Mouse (Mus musculus): ENCODE measurements around the gene Ogdh. TPM values are rescaled to one million over a fixed set of nuclear protein-coding genes. Genes with fewer than 3 reads are reported as not detected.
A peak's percentile ranks its signal among the peaks of the same experiment; 100 is the strongest.
"Not testable (repeated sequence)": the region's sequence is repeated elsewhere in the genome, so short reads cannot be mapped to it uniquely, and the experiment has no call there.

Gene Ogdh
- polyA plus RNA-seq, 1 experiment, result 154 TPM

GRCm38 (mm10) chr11:6348681-6349200, 57.3 kb downstream of the Ogdh start:
- H3K4me1 ChIP-seq (ENCODE audit: control insufficient read depth, insufficient read depth, low read length), result no peaks in the 10 kb centered on the region
- TF ChIP-seq CTCF (IDR thresholded peaks at IDR 0.05; ENCODE audit: extremely low read depth, insufficient read depth, low read length), result no peak
- TF ChIP-seq POLR2A (IDR thresholded peaks at IDR 0.05; ENCODE audit: extremely low read depth, insufficient read depth, low read length), result no peak
- H3K27ac ChIP-seq (ENCODE audit: insufficient read depth, low read length), result no peak overlapping the region
- H3K4me3 ChIP-seq (ENCODE audit: insufficient read depth, low read length), result no peak overlapping the region

- Histone ChIP-seq H3K4me1 (ENCODE audit: control insufficient read depth, insufficient read depth, low read length) (no peaks in the 10 kb centered on the region), H3K27ac (ENCODE audit: insufficient read depth, low read length) (no peak overlapping the region), H3K4me3 (ENCODE audit: insufficient read depth, low read length) (no peak overlapping the region)
- TF ChIP-seq CTCF (IDR thresholded peaks at IDR 0.05; ENCODE audit: extremely low read depth, insufficient read depth, low read length), result no peak
- no peak for TF ChIP-seq POLR2A (IDR thresholded peaks at IDR 0.05; ENCODE audit: extremely low read depth, insufficient read depth, low read length)
Observed at GRCm38 (mm10) chr11:6349586-6349985, 58.2 kb downstream of the Ogdh start.

- Histone ChIP-seq H3K4me3 (ENCODE audit: insufficient read depth, low read length) (no peak overlapping the region), H3K27ac (ENCODE audit: insufficient read depth, low read length) (no peak overlapping the region), H3K4me1 (ENCODE audit: control insufficient read depth, insufficient read depth, low read length) (no peaks in the 10 kb centered on the region)
- TF ChIP-seq POLR2A (IDR thresholded peaks at IDR 0.05; ENCODE audit: extremely low read depth, insufficient read depth, low read length) (no peak), CTCF (IDR thresholded peaks at IDR 0.05; ENCODE audit: extremely low read depth, insufficient read depth, low read length) (no peak)
Observed at GRCm38 (mm10) chr11:6355106-6355505, 63.7 kb downstream of the Ogdh start.

GRCm38 (mm10) chr11:6364581-6365275, 73.3 kb downstream of the Ogdh start:
- Histone ChIP-seq H3K27ac (ENCODE audit: insufficient read depth, low read length) (no peak overlapping the region), H3K4me3 (ENCODE audit: insufficient read depth, low read length) (no peak overlapping the region), H3K4me1 (ENCODE audit: control insufficient read depth, insufficient read depth, low read length) (no peaks in the 10 kb centered on the region)
- TF ChIP-seq POLR2A (IDR thresholded peaks at IDR 0.05; ENCODE audit: extremely low read depth, insufficient read depth, low read length) (no peak), CTCF (IDR thresholded peaks at IDR 0.05; ENCODE audit: extremely low read depth, insufficient read depth, low read length) (no peak)

- no peak overlapping the region for H3K27ac ChIP-seq (ENCODE audit: insufficient read depth, low read length)
- TF ChIP-seq CTCF (IDR thresholded peaks at IDR 0.05; ENCODE audit: extremely low read depth, insufficient read depth, low read length), result peak; percentile 76
- no peak for TF ChIP-seq POLR2A (IDR thresholded peaks at IDR 0.05; ENCODE audit: extremely low read depth, insufficient read depth, low read length)
- H3K4me3 ChIP-seq (ENCODE audit: insufficient read depth, low read length), result no peak overlapping the region
- no peaks in the 10 kb centered on the region for H3K4me1 ChIP-seq (ENCODE audit: control insufficient read depth, insufficient read depth, low read length)
Observed at GRCm38 (mm10) chr11:6365885-6366284, 74.5 kb downstream of the Ogdh start.

GRCm38 (mm10) chr11:6366434-6366833, 75.0 kb downstream of the Ogdh start:
- TF ChIP-seq POLR2A (IDR thresholded peaks at IDR 0.05; ENCODE audit: extremely low read depth, insufficient read depth, low read length), result no peak
- TF ChIP-seq CTCF (IDR thresholded peaks at IDR 0.05; ENCODE audit: extremely low read depth, insufficient read depth, low read length), result no peak
- Histone ChIP-seq H3K4me3 (ENCODE audit: insufficient read depth, low read length) (no peak overlapping the region), H3K4me1 (ENCODE audit: control insufficient read depth, insufficient read depth, low read length) (no peaks in the 10 kb centered on the region), H3K27ac (ENCODE audit: insufficient read depth, low read length) (no peak overlapping the region)

- no peak overlapping the region for H3K4me3 ChIP-seq (ENCODE audit: insufficient read depth, low read length)
- TF ChIP-seq POLR2A (IDR thresholded peaks at IDR 0.05; ENCODE audit: extremely low read depth, insufficient read depth, low read length) (no peak), CTCF (IDR thresholded peaks at IDR 0.05; ENCODE audit: extremely low read depth, insufficient read depth, low read length) (no peak)
- no peaks in the 10 kb centered on the region for H3K4me1 ChIP-seq (ENCODE audit: control insufficient read depth, insufficient read depth, low read length)
- no peak overlapping the region for H3K27ac ChIP-seq (ENCODE audit: insufficient read depth, low read length)
Observed at GRCm38 (mm10) chr11:6367156-6367555, 75.7 kb downstream of the Ogdh start.

- not testable (repeated sequence) for H3K27ac ChIP-seq (ENCODE audit: insufficient read depth, low read length); H3K4me3 ChIP-seq (ENCODE audit: insufficient read depth, low read length); H3K4me1 ChIP-seq (ENCODE audit: control insufficient read depth, insufficient read depth, low read length)
Observed at GRCm38 (mm10) chr11:6367986-6368385, 76.6 kb downstream of the Ogdh start.

- TF ChIP-seq POLR2A (IDR thresholded peaks at IDR 0.05; ENCODE audit: extremely low read depth, insufficient read depth, low read length) (no peak), CTCF (IDR thresholded peaks at IDR 0.05; ENCODE audit: extremely low read depth, insufficient read depth, low read length) (no peak)
- Histone ChIP-seq H3K4me3 (ENCODE audit: insufficient read depth, low read length) (no peak overlapping the region), H3K27ac (ENCODE audit: insufficient read depth, low read length) (no peak overlapping the region), H3K4me1 (ENCODE audit: control insufficient read depth, insufficient read depth, low read length) (no peaks in the 10 kb centered on the region)
Observed at GRCm38 (mm10) chr11:6371376-6372155, 80.1 kb downstream of the Ogdh start.

GRCm38 (mm10) chr11:6372784-6373183, 81.4 kb downstream of the Ogdh start:
- Histone ChIP-seq H3K27ac (ENCODE audit: insufficient read depth, low read length) (no peak overlapping the region), H3K4me1 (ENCODE audit: control insufficient read depth, insufficient read depth, low read length) (no peaks in the 10 kb centered on the region), H3K4me3 (ENCODE audit: insufficient read depth, low read length) (no peak overlapping the region)
- TF ChIP-seq CTCF (IDR thresholded peaks at IDR 0.05; ENCODE audit: extremely low read depth, insufficient read depth, low read length) (no peak), POLR2A (IDR thresholded peaks at IDR 0.05; ENCODE audit: extremely low read depth, insufficient read depth, low read length) (no peak)
